Mouse (Mus musculus): ENCODE measurements at regions not wholly inside any gene's neighbourhood (a gene's known extent, or its start where the extent isn't known, plus 50 kb on each side); places are given as distances from the start of the nearest gene placed in this dataset.

DNA sequence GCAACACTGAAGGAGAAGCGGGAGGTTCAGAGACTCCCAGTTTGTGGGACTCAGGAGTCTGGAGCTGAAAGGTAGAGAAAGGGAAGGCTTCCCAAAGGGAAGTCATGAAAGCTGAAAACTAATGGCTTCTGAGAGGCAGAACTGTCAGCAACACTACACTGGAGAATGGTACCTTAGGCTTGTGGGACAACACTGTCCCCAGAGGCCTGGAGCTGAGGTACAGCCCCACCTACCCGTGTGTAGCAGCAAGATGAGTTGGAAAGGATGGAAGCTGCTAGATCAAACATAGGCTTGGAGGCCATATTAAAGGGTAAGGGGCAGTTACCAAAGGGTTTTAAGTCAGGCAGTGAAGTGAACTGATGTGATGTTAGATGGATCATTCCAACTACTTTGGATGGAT, 219.9 kb upstream of the Ccdc122 start:
- no peak for DNase-seq (ENCODE audit: low read depth, low spot score)
- Histone ChIP-seq H3K27me3 (ENCODE audit: control insufficient read depth, insufficient read depth, low read length, poor library complexity, severe bottlenecking) (no peaks in the 10 kb centered on the region), H3K36me3 (ENCODE audit: control insufficient read depth, insufficient read depth, low read length, poor library complexity, severe bottlenecking) (no peaks in the 10 kb centered on the region)

DNA sequence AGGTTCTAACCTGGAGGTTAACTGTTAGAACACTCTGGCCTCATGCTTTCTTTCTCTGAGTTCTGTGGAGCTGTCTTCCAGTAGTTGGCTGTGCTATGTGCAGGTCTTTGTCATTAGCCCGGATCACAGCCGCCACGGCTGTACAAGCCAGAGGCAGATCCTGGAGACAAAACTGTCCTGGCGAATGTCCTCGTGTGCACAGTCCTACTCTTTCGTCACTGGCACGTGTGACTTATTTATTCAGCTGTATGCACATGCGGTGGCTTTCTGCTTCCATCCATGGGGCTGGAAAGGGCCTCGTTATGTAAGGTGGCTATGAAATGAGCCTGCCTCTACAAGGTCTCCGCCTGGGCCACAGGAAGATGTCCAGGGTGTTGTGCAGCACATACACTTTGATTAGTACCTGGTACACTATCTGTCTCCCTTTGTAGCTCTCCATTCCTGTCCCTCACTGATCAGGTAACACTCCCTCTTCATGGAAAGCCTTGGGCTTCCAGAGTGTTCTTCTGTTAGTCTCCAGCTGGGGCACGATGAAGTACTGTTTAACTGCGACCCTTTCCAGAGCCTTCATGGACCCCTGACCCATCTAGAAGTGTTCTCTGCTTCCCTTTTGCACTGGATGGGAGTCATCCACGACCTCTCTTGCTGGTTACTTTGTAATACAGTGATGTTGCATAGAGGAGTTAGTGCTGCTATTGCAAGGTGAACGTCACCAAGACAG, 224.3 kb upstream of the Ccdc122 start:
- no peaks in the 10 kb centered on the region for H3K36me3 ChIP-seq (ENCODE audit: control insufficient read depth, insufficient read depth, low read length, poor library complexity, severe bottlenecking)
- H3K27me3 ChIP-seq (ENCODE audit: control insufficient read depth, insufficient read depth, low read length, poor library complexity, severe bottlenecking): no peaks in the 10 kb centered on the region
- DNase-seq (ENCODE audit: low read depth, low spot score): no peak

DNA sequence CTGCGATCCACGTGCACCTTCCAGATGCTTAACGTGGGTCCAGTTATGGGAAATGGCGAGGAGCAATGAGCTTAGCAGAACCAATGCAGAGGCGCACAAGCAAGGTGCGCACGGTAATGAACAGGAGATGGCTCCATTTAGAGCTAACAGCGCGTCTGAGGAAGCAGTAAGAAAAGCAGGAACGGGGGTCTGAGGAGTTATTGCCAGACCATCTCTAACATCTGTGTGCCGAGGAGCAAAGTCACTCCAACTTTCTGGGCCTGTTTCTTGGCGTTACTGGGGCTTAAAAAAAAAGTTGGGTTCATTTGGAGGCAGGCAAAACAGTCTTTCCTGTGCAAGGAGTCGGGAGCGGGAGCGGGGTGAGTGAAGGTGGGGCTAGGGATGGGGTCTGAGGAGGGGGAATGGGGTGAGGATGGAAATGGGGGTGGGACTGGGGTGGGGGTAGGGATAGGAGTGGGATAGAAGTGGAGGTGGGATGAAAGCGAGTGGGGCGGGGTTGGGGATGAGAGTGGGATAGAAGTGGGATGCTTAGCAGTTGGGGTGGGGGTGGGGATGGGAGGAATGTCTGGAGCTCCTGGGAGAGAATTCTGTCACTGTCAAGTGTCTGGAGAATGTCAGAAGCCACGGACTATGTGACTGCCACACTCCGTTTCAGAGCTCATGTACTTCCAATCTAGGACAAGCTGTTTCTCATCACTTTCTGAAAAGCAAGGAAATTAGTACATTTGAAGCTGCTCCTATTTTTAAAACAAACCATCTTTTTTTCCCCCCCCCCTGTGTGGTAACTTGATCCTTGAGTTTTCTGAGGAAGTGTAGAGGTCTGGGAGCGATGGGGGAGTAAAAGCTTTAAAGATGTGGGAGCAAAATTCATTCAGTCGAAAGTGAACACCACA, 225.6 kb upstream of the Ccdc122 start:
- H3K36me3 ChIP-seq (ENCODE audit: control insufficient read depth, insufficient read depth, low read length, poor library complexity, severe bottlenecking): no peaks in the 10 kb centered on the region
- DNase-seq (ENCODE audit: low read depth, low spot score): no peak
- H3K27me3 ChIP-seq (ENCODE audit: control insufficient read depth, insufficient read depth, low read length, poor library complexity, severe bottlenecking): no peaks in the 10 kb centered on the region

DNA sequence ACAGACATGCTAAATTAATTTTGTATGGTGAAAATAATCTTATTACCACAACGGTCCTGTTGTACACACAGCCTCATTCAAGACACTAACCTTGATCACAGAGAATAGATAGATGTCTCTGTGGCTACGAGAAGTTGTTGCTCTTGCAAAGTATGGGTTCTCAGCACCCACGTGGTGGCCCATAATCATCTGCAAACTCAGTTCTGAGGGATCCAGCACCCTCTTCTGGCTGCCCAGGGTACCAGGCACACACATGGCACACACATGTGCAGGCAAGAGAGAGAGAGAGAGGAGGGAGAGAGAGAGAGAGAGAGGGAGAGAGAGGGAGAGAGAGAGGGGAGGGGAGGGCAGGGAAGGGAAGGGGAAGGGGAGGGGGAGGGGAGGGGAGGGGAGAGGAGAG, 226.5 kb upstream of the Ccdc122 start:
- H3K36me3 ChIP-seq (ENCODE audit: control insufficient read depth, insufficient read depth, low read length, poor library complexity, severe bottlenecking): no peaks in the 10 kb centered on the region
- DNase-seq (ENCODE audit: low read depth, low spot score): no peak
- no peaks in the 10 kb centered on the region for H3K27me3 ChIP-seq (ENCODE audit: control insufficient read depth, insufficient read depth, low read length, poor library complexity, severe bottlenecking)

DNA sequence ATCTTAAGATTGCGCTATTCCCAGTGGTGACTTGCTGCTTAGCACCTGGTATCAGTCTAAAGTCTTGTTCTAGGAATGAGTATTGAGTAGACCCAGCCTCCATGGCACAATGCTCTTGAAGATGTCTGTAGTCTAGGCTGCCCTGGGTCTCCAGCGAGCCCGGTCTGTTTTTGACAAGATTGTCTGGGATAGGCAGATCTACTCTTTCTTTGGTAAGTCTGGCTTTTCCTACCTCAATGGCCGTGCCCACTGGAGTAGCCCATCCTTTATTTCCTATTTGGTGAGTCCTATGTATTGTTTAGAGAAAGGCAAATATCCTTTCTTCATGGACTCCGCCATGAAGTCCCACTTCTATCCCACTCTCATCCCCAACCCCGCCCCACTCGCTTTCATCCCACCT, 227.2 kb upstream of the Ccdc122 start:
- H3K36me3 ChIP-seq (ENCODE audit: control insufficient read depth, insufficient read depth, low read length, poor library complexity, severe bottlenecking): no peaks in the 10 kb centered on the region
- no peaks in the 10 kb centered on the region for H3K27me3 ChIP-seq (ENCODE audit: control insufficient read depth, insufficient read depth, low read length, poor library complexity, severe bottlenecking)
- no peak for DNase-seq (ENCODE audit: low read depth, low spot score)

DNA sequence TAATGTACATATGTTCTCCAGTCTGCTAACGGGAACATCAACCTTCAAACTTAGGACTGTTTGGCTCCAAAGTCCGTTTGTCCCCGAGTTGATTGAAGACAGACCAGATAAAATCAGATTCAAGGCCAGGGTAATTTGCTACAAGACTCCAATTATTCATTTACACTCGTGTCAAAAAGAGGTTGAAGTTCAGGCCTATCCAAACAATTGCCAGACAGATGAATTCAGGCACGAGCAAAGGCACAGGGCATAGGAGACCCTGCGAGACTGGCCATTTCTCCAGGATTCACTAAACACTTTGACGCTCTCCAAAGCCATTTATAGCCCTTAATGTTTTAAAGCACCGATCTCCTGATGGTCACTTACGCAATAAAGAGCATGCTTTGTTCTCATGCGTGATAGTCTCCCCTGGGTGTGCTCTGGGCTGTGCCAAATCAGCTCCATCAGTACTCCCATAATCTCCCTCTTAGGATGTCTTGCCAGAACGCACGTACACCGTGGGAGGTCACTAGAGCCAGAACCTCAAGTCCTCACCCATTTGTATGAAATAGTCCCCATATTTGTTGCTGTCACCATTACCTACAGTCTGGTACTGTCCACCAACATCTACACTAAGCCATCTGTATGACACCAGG, 231.3 kb upstream of the Ccdc122 start:
- no peaks in the 10 kb centered on the region for H3K36me3 ChIP-seq (ENCODE audit: control insufficient read depth, insufficient read depth, low read length, poor library complexity, severe bottlenecking)
- no peak for DNase-seq (ENCODE audit: low read depth, low spot score)
- H3K27me3 ChIP-seq (ENCODE audit: control insufficient read depth, insufficient read depth, low read length, poor library complexity, severe bottlenecking): no peaks in the 10 kb centered on the region

DNA sequence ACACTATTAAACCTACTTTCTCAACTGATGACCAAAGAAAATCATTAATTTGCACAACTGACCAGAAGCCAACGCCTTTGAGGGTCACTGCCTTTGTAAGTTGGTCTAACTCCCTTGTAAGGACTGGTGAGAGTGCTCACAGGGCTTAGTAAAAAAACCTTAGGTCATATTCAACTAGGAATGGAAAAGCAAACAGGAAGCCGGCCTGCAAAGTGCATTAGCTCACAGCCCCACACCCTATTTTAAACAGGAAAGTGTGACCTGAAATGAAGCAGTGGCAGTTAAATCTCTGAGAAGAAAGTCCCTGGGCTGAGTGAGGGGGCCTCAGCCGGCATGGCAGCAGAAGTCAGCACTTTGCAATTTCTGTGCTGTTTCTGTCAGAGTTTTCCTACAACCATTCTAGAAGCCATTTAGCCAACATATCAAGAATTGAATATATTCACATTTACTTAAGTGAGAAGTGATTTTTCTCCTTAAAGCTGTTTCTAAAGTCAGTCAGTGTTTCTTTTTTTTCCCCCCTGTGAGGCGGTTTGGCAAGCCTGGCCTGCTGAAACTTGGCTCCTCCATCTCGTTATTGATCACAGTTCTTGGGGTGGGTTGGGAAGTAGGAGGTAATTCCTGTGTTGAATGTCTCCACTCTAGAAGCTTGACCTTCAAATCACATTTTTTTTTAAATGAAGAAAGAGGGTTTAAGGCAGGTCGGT, 232.0 kb upstream of the Ccdc122 start:
- no peak for DNase-seq (ENCODE audit: low read depth, low spot score)
- H3K36me3 ChIP-seq (ENCODE audit: control insufficient read depth, insufficient read depth, low read length, poor library complexity, severe bottlenecking): no peaks in the 10 kb centered on the region
- no peaks in the 10 kb centered on the region for H3K27me3 ChIP-seq (ENCODE audit: control insufficient read depth, insufficient read depth, low read length, poor library complexity, severe bottlenecking)

DNA sequence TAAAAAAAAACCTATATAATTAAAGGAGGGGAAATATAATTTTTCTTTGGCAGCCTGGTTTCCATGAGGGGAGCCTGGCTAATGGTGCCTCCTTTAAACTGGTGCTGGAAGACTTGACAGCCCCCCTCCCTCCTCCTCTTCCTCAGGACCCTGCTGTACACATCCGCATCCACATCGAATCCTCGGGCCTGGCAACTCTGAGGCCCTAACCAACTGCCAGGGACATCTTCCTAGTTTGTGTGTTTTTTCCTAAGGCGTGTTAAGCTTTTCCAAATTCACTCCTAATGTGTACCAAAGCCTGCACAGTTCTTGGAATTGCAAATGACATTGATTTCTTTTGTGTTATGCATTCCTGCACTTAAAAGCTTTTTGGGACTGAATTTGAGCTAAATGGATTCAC, 236.4 kb upstream of the Ccdc122 start:
- H3K27me3 ChIP-seq (ENCODE audit: control insufficient read depth, insufficient read depth, low read length, poor library complexity, severe bottlenecking): no peaks in the 10 kb centered on the region

DNA sequence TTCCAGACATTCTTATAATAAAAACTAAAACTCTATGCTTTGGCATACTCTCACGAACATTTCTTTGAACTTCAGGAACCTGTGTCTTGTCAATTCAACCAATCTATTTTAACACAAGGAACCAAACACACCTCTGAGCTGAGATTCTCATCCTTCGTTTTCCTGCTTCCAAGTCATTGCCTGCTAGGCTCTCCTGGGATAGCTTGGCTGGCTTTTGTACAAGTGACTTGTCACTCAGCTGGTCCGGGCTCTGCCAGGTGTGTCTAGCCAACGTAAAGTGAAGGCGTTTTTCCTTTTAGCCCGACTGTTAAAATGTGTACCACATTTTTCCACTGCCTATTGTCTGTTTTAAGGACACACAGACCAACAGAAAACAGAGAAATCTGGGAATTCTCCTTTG, 236.8 kb upstream of the Ccdc122 start:
- Histone ChIP-seq H3K27me3 (ENCODE audit: control insufficient read depth, insufficient read depth, low read length, poor library complexity, severe bottlenecking) (no peaks in the 10 kb centered on the region), H3K36me3 (ENCODE audit: control insufficient read depth, insufficient read depth, low read length, poor library complexity, severe bottlenecking) (no peaks in the 10 kb centered on the region)
- no peak for DNase-seq (ENCODE audit: low read depth, low spot score)

More for the DNA sequence above, 236.4 kb upstream of the Ccdc122 start:
- no peak for DNase-seq (ENCODE audit: low read depth, low spot score)
- no peaks in the 10 kb centered on the region for H3K36me3 ChIP-seq (ENCODE audit: control insufficient read depth, insufficient read depth, low read length, poor library complexity, severe bottlenecking)

DNA sequence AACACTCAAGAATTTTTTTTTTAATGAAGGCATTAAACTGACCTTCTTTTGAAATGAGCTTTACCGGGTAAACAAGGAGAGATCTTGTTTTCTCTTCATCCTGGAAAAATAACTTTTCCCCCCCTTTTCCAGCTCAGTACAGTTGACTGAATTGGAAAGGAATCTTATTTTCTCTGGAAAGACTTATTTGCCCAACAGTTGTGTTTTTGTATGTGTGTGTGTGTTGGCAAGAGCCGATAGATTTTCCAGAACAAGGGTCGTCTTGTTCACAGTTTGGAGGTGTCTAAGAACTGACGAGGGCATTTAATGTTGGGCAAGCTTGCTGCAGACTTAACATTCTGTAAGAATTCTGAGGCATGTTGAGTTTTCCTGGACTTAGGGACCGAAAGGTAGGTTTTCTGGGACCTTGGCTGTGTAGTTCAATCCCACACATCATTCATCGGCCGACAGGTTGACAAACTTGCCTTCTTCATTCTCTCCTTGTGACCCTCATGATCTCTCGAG, 237.6 kb upstream of the Ccdc122 start:
- Histone ChIP-seq H3K27me3 (ENCODE audit: control insufficient read depth, insufficient read depth, low read length, poor library complexity, severe bottlenecking) (no peaks in the 10 kb centered on the region), H3K36me3 (ENCODE audit: control insufficient read depth, insufficient read depth, low read length, poor library complexity, severe bottlenecking) (no peaks in the 10 kb centered on the region)
- DNase-seq (ENCODE audit: low read depth, low spot score): no peak

DNA sequence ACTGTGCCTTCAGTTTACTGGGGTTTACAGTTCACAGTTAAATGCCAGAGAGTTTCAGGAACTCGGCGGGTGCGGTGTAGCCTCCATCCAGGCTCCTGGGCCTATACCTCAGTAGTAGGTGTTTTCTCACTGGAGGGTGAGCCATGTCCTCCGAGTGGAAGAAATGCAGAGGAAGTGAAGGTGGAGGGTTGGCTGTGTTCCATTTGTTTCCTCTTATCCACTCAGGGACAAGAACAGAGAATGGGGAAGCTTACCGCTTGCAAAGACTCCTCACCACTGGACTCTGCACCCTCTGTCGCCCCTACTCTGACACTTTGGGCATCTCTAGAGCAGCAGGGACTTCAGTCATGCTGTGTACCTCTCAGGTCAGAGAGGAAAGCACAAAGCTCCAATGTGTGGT, 238.1 kb upstream of the Ccdc122 start:
- DNase-seq (ENCODE audit: low read depth, low spot score): no peak
- Histone ChIP-seq H3K27me3 (ENCODE audit: control insufficient read depth, insufficient read depth, low read length, poor library complexity, severe bottlenecking) (no peaks in the 10 kb centered on the region), H3K36me3 (ENCODE audit: control insufficient read depth, insufficient read depth, low read length, poor library complexity, severe bottlenecking) (no peaks in the 10 kb centered on the region)

DNA sequence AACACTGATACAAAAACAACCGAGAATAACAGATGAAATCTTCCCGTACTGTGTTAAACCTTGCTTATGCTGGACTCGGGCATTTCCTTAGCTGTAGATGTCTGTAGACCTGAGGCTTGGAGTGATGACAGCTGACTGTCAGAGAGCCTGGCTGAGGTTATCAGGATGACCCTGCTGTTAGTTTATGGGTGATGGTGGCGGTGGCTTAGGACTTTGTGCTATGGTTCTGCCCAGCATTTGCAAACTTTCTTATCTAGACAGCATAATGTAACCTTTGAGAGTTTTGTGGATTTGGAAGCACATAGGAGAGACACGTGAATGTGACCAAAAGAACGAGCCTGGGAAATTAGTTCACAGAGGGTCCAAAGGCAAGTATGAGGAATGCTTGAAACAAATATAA, 239.1 kb upstream of the Ccdc122 start:
- no peak for DNase-seq (ENCODE audit: low read depth, low spot score)
- Histone ChIP-seq H3K36me3 (ENCODE audit: control insufficient read depth, insufficient read depth, low read length, poor library complexity, severe bottlenecking) (no peaks in the 10 kb centered on the region), H3K27me3 (ENCODE audit: control insufficient read depth, insufficient read depth, low read length, poor library complexity, severe bottlenecking) (no peaks in the 10 kb centered on the region)

DNA sequence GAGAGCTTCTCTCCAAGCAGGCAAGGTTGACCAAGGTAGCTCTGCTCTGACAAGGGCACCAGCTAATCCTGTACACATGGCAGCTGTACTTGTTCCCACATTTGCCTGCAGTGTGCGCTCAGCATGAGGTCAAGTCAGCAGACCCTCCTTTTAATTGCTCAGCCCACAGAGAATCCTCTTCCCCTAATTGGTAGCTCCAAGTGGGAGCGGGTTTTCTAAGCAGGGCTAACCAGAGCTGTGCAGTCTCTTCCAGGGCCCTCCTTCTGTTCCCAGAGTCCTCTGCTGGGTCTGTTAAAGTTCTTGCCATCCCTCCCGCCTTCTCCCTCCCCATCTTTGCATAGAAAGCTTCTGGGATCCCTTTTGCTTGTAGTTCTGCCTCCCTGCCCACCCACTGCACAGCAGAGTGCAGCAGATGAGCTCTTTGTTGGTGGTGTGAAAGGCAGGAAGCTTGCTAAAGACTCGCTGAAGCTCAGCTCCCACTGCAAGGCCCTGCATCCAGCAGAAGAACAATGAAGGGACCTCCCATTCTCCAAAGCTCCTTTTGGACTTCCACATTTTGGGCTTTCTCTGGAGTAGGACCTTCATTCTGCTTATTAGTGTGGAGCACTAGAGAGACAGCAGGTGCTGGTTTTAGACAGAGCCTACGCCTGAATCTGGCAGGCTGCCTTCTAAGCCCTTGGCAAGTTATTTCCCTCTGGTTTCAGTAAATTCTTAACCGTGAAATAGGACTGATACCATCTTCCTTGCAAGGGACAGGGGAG, 235.3 kb upstream of the Serp2 start:
- H3K36me3 ChIP-seq (ENCODE audit: control insufficient read depth, insufficient read depth, low read length, poor library complexity, severe bottlenecking): no peaks in the 10 kb centered on the region
- no peaks in the 10 kb centered on the region for H3K27me3 ChIP-seq (ENCODE audit: control insufficient read depth, insufficient read depth, low read length, poor library complexity, severe bottlenecking)
- no peak for DNase-seq (ENCODE audit: low read depth, low spot score)

DNA sequence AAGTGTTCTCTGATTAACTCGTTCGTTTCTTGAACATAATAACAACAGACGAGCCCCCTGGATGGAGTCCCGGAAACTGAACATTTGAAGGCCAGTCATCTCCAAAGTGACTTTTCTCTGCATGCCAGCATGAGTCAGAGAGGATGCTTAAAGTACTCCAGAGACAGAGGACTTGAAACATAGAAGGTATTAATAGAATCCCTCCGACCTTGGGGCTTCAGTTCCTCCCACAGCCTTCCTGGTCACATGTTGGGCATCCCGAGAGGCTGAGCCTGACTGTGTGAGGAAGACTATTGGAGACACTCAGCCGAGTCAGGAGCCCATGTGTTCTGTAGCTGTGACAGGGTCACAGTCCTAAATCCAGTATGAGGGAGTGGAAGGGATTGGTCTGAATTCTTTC, 232.7 kb upstream of the Serp2 start:
- no peaks in the 10 kb centered on the region for H3K36me3 ChIP-seq (ENCODE audit: control insufficient read depth, insufficient read depth, low read length, poor library complexity, severe bottlenecking)
- no peaks in the 10 kb centered on the region for H3K27me3 ChIP-seq (ENCODE audit: control insufficient read depth, insufficient read depth, low read length, poor library complexity, severe bottlenecking)
- no peak for DNase-seq (ENCODE audit: low read depth, low spot score)
